Mouse (Mus musculus) heart, postnatal 36 days (tissue): ENCODE measurements around the gene Cyp11a1. TPM values are rescaled to one million over a fixed set of nuclear protein-coding genes. Genes with fewer than 3 reads are reported as not detected.

Source experiments
- DNase-seq, 2 experiments: peaks; one replicate each; pipeline ENCODE4 v3.0.0; 2021 to 2022
- intact Hi-C: fragments of 180-260 bp; cut with DNase I; formaldehyde crosslinking; loops from one replicate; pipeline ENCODE4 v1.15.1; 2025
- total RNA-seq, 2 experiments: library from RNA; stranded (reverse); gene quantifications; 2 replicates each; pipeline ENCODE4 v1.2.3; 2021

Cyp11a1 gene
- total RNA-seq, 2 experiments from 2014 or later = 0.16 to 0.22 TPM

DNA sequence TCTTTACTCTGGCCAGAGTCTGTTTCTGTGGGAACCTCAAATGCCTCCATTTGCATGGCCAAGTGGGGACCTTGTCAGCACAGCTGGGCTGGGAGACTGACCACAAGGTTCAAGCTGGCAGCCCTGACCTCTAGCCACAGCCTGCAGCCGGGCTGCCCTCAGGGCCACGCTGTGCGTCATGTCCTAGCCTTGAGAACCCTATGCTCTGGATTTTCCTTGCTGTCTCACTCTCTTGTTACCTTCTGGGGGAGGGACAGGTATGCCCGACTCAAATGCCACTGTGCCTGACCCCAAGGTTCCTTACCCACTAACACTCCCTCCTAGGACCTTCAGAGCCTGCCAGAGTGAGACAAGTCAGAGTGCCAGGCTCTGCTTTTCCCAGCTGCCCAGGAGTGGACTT is 30.8 kb downstream of the Cyp11a1 start:
- intact Hi-C loops = loop anchor here (5.0 kb wide), 1 partner anchor 245 kb away; no protein-coding TSS in a partner anchor
- no peak for DNase-seq

DNA sequence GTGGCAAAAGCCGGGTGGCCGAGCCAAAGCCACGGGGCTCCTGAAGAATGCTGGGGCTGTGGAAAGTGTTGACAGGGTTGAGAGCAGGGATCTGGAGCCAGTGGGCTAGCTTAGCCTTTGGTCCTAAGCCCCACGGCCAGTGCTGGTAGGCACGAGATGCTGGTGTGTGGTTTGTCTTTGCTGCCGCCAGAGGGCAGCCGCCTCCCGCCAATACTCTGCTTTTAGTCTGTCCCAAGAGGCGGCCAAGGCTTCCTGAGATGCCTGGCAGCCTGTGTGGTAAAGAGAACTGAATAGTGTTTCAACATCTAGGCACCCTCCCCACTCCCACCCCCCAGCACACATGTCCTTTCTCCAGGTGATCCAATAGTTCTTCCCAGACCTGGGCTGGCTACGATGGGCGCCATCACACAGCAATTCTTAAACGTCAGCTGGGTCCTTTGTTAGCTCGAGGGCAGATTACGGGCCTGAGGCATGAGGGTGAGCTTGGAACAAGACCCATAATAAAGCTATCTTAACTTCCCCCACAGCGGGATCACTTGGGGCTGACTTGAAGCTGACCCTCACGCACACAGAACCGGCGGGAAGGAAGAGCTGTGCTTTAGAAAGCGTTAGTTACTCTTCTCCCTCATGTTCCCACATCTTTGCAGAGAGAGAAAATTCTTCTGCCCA is 32.4 kb downstream of the Cyp11a1 start:
- DNase-seq = peak; percentile 74 to 81
- intact Hi-C loops = loop anchor here (1.0 to 5.0 kb wide), 3 partner anchors 166 to 330 kb away; partner anchors contain the start of genes Islr and Islr2

DNA sequence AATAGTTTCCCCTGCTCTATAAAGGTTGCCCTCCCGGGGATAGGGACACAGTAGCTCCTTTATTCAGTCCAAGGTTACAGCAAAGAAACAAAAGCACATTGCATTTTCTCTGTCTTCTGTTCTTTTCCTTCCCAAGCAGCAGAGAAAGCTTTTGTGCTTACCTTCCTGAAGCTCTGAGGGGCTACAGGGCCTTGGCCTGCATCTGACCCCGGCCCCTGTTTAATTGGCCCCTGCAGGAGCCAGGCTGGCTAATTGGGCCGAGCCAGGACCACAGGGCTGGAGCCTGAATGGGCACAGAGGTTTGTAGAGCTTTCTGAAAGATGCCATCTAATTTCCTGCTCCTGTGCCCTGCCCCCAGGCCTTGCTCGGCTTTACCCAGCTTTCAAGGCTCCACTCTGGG is 34.8 kb downstream of the Cyp11a1 start:
- DNase-seq = no peak
- intact Hi-C loops = loop anchor here (5.0 kb wide), 1 partner anchor 116 kb away; no protein-coding TSS in a partner anchor

DNA sequence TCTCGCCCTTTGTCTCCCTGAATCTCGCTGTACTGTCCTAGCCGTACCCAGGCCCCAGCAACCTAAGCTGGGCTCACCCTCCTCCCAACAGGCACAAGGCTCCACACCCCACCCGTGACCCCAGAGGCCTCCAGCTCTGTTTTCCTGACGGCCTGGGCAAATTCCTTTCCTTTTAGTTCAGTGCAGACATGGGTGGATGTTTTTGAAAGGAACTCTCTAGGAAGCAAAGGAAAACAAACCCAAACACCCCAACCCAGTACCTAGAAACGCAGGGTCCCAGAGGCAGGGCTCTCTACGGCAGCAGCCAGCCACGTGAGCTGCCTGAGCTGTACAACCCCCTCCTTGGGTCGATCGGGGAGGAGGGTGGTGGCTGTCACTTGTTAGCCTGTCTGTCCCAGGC is 36.2 kb downstream of the Cyp11a1 start:
- intact Hi-C loops = loop anchor here (5.0 kb wide), 1 partner anchor 115 kb away; no protein-coding TSS in a partner anchor
- DNase-seq = peak; percentile 25 to 40

DNA sequence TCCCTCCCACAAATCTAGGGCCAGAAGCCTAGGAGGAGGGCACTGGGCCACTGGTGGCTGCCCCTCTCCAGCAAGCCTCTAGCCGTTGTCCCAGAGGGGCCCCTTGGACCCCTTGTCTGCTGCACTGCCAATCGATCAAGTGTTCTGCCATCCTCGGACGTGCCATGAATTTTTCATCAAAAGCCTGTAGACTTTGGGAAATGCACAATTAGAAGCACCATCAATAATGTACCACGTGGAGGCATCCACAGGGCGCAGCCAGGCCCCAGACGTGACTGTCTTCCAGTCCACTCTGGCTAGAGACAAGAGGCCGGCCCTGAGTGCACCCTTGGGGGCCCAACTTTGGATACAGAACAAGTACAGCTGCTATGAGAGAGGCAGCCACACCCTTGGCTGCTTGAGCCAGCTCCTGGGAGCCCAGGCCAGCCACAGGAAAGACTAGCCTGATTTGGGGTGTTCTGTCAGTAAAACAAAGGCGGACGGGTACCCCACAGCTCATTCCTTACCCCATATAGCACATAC is 37.3 kb downstream of the Cyp11a1 start:
- DNase-seq = peak; percentile 55 to 64
- intact Hi-C loops = loop anchor here (5.0 kb wide), 1 partner anchor 114 kb away; no protein-coding TSS in a partner anchor

DNA sequence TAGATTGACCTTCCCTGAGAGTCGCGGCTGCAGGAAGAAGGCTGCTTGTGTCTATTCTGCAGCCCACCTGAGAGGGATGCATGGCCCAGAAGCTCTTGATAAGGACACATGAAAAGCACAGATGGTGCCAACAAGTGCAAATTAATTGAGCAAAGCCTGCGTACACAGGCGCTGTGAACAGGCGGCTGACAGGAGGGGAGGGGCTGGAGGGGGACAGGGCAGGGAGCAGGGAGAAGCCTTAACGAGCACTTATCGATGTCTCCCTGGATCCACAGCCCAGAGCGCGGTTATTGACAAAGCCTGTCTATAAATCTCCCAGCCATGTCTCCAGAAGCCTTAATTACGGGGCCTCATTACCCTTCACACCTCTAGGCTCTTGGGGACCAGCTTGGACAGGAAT is 38.6 kb downstream of the Cyp11a1 start:
- no peak for DNase-seq
- intact Hi-C loops = loop anchor here (5.0 kb wide), 1 partner anchor 112 kb away; no protein-coding TSS in a partner anchor

DNA sequence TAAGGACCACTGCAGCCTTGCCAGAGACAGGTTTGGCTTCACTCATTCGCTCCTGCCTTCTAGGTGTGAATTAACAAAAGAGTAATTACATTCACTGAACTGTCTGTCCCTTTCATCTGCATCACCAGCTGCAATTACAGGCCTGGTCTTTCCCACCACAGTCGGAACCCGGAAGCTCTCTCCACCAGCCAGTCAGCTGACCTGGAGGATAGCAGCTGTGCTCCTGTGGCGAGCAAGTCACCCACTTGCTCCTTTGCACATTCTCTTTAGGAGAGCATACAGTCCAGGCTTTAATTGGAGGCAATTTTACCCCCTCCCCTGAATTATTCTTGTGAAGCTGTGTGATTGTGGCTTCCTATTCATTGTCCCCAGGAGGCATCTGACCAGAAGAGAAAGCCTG is 39.4 kb downstream of the Cyp11a1 start:
- intact Hi-C loops = no loop called here
- no peak for DNase-seq

DNA sequence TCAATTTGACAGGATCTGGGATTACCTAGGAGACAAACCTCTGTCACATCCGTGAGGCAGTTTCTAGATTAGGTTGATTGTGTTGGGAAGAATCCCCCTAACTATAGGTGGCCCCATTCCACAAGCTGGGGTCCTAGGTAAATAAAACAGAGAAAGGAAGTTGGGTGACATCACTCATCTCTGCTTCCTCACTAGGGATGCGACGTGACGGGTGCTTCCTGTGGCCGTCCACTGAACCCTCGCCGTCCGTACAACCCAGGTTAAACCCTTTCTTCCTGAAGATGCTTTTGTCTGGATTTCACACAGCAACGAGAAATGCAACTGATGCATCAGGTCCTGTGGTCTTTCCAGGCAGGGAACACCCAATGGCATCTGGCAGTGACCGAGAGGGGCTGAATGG is 40.9 kb downstream of the Cyp11a1 start:
- DNase-seq = no peak
- intact Hi-C loops = no loop called here

DNA sequence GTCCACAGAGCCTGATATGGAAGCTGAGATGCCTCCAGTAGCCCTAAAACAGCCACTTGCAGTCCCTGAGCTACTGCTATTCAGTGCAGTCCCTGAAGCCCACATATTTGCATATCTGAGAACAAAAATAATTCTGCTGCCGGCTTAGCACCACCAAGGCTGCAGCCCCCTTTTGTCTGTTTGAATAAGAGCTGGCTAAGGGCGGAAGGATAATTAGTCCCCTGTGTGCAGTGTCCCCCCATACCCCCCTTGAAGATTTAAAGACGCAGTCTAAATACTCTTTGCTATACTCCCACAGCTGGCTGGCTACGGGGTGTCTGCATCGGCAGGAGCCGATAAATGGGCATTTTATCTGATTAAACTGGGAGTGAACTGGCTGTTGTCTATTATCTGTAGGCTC is 42.4 kb downstream of the Cyp11a1 start:
- intact Hi-C loops = no loop called here
- DNase-seq = no peak

DNA sequence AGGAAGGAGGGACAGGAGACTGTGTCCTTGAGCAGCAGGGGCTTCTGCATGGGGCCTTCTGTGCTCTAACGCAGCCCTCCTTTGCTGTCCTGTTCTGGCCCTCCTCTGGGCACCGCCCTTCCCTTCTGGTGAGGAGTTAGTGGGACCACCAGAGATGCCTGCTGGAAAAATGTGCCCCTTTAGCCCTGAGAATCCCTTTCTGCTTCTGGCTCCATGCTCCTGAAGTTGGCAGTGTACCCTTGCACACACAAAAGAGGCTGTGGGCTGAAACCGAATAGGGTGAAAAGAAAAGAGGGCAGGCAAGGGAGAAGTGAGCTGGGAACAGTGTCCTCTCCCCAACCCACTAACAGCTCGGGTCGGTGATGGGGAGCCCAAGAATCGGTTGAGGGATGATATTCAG is 43.0 kb downstream of the Cyp11a1 start:
- intact Hi-C loops = no loop called here
- DNase-seq = no peak

DNA sequence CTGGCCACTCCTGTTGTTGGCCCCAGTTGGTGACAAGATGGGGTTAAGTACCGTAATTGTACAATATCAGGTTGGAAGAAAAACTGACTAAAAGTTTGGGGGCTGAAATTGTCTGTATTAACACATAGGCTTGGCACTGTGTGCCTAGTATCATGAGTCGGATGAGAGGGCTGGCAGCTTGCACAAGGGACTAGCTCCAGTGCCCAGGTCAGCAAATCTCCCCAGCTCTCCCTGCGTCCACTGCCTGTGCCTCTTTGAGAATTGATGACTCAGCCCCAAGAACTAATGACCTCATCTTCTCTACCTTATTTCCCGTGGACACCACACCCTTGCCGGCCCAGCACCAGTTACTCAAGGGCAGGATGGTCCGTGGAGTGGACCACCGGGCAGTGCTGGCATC is 43.6 kb downstream of the Cyp11a1 start:
- intact Hi-C loops = no loop called here
- DNase-seq = no peak

DNA sequence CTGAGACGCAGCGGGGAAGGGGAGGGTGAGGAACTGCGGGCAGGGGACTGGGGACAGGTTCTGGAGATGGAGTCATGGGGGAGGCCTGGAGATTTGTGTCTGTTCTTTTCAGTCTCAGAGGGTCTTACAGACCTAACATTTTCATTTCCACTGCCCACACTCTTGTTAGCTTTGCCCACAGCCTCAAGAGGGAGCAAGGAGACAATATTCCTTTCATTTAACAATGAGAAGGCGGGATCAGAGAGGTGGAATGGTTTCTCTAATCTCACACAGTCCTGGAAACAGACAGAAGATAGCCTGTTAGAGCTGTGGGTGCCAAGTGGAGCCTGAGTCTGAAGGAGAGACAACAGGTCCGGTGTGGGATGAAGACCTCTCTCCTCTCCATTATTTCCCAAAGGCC is 45.7 kb downstream of the Cyp11a1 start:
- intact Hi-C loops = no loop called here
- DNase-seq = no peak

DNA sequence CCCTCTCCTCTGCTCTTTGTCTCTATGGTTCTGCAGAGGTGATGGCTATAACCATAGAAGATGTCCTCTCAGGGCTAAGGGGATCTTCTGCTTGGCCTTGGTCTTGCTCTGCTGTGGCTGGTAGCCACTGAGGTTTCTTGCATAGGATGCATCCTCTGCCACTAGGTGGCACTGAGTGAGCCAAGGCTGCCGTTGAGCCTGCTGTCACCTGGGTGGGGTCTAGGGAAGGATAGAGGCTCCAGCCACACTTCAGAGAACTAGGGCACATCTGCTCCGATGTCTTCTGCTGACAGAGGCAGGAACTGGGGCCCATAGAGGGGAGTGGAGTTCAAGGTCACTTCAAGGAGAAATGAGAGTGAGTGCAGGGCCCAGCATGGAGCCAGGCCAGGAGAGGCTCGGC is 46.9 kb downstream of the Cyp11a1 start:
- DNase-seq = peak; percentile 33 to 38
- intact Hi-C loops = no loop called here

DNA sequence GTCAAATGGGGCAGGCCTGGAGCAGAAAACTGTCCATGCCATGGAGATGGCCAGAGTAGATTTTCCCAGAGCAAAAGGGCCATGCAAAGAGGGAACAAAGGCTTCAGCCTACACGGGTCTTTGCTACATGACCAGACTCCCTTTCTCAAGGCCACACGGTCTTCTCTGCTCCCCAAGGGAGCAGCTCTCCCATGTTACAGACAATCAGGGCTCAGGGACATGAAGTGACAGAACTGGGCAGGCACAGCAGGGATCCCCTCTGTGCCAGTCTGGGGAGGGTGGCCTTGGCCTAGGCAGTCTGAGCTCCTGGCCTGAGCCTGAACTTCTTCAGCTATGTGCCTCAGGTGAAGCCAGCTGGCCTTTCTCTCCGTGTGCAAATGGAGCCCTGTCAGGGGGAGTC is 47.3 kb downstream of the Cyp11a1 start:
- intact Hi-C loops = no loop called here
- no peak for DNase-seq

DNA sequence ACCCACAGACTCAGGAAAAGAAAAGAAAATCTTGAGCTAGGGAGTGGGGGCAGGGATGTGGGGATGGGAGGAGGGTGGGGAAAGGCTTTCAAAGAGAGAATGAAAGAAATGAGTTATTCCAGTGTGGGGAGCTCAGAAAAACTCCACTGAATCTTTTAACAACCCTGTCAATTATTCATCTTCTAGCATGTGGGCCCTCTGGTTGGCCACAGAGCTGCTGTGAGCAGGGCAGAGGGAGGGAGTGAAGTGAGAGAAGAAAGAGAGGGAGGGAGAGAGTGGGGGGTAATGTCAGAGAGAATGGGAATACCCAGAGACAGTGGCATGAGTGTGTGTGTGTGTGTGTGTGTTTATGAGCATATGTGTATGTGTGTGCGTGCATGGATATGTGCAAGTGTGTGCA is 47.8 kb downstream of the Cyp11a1 start:
- intact Hi-C loops = no loop called here
- DNase-seq = no peak

DNA sequence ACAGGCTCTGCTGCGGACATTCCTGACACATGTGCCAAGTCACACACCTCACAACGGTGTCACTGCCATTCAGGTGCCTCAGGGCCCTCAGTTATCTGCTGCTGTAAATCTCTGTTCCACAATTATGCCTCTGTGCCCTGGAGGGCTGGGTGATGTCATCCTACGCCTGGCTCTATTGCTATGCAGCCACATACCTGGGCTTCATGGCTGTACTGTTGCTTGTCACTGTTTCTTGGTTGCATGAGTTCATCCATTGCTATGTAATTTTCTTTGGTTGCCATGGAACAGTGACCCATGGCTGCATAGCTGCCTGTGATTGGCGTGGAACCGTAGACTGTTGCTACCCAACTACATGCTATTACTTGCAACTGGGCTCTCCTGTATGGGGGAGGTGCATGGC is 49.5 kb downstream of the Cyp11a1 start:
- no peak for DNase-seq
- intact Hi-C loops = no loop called here

DNA sequence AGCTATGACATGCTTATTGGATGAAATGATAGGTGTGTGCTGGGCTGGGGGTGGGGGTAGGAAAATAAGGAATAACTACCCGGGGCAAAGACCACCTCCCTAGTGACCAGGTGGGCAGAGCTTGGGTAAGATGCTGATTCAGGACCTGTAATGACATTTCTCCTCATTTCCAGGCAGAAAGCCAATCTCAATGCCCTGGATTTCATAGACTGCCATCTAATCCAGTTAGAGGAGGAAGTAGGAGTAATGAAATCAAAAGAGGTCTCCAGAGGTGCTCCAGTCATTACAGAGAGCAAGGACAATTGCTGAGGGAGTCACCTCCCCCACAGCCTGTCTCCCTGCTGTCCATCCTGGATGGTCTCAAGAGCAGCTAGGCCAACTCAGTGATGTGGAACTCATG is 53.7 kb downstream of the Cyp11a1 start:
- intact Hi-C loops = no loop called here
- DNase-seq = no peak

DNA sequence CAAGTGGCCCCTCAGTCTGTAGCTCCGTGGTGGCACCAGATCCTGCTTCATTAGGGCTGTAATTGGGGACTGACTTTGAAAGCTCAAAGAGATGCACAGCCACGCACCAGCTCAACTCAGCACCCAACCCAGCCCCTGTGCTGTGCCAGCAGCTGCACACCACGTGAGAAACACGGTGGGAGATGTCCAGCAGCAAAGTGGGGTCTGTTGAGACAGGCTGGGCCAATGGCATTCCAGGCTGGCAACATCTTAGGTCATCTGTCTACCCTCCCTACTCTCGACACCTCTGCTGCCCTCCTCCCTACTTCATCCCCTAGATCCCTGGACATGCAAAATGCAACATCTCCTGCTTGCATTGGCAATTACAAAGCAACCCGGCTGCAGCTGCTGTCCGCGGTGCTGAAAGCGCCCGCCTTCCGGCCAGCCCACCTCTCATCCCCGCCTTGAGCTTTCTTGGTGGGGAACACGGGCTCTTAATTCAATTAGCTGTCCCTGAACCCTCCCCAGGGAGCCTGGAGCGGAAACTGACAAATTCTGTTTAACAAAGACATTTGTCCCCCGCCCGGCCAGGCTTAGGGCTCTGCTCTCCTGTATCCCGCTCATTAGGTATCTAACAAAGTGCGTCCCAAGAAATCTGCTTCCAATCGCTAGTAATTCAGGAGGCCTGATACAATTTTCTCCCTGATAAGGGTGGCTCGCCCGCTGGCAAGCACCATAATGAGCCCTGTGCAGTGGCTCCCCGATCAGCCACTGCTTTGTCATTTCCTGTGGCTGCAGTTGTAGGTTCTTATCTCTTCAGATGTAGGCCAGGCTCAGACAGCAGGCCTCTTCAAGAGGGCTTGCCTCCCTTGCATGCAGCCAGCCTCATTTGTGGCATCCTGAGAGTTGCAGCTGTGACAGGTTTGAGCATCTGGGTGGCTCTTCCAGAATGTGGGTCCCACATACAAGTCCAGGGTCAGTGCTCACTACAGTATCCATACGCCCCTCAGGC is 54.8 kb downstream of the Cyp11a1 start:
- intact Hi-C loops = no loop called here
- peak; percentile 53 to 61 for DNase-seq

DNA sequence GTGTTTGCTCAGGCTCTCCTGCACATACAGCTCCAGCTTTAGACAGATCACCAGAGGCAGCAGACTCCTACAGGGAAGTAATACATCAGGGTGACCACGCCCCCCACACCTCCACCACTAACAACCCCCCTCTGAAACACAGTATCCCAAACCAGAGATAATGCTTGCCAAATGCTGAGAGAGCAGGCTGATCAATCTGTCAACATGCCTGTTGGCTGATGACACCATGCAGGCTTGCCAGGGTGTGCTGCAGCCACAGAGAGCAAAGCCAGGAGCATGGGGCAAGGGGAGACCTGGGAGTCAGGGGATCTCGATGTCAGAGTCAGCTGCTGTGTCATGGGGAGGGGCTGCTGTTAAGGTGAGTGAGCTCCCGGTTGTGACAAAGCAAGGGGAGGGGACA is 57.3 kb downstream of the Cyp11a1 start, which contains the start of gene Stra6:
Gene Stra6 (plus strand): TSS at position 258 of the 400 bp plus-strand sequence.
- no peak for DNase-seq
- intact Hi-C loops = no loop called here

DNA sequence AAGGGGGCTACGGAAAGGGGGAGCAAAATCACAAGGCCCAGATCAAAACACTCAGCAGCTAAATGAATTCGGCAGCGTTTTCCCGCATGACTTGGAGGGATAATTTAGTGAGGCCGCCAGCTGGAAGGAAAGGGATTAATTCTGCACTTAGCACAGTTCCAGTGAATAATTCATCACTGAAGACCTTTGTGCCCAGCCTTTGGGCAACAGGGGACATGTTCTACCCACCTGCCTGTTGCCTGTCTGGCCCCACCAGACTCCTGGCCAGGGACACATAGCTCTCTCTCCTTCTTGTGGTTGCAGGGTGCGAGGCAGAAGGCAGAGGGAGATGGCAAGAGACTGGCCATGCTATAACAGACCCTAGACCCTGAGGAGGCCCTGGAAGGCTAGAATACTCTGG is 59.3 kb downstream of the Cyp11a1 start:
- intact Hi-C loops = no loop called here
- DNase-seq = no peak
